Mouse (Mus musculus) CH12.LX (cell line): ENCODE results near the gene Cnot3.
A peak's percentile ranks its signal among the peaks of the same experiment; 100 is the strongest.

Experiments
- BHLHE40 ChIP-seq: IDR thresholded peaks from 2 replicates; pipeline ENCODE4 v1.6.1; 2011; ENCODE audit warnings: mild to moderate bottlenecking, low read depth, low read length, improper control_type of control experiment
- CTCF ChIP-seq, 2 experiments: IDR thresholded peaks in 1 of 2; conservative IDR thresholded peaks in 1 of 2; 2 replicates each; pipeline ENCODE4 v1.5.1; 2011 to 2012; ENCODE audit warnings: low read depth in 2 of 2, low read length in 2 of 2, improper control_type of control experiment in 1 of 2, inconsistent platforms in 1 of 2, mild to moderate bottlenecking in 1 of 2, moderate library complexity in 1 of 2
- GABPA ChIP-seq: IDR thresholded peaks from 2 replicates; pipeline ENCODE4 v1.6.1; 2012; ENCODE audit warnings: low read depth, low read length, improper control_type of control experiment, inconsistent platforms; ENCODE audit not compliant: insufficient replicate concordance
- KAT2A ChIP-seq: IDR thresholded peaks from 2 replicates; pipeline ENCODE4 v1.6.1; 2012; ENCODE audit warnings: low read length, improper control_type of control experiment, inconsistent platforms; ENCODE audit not compliant: insufficient replicate concordance
- MEF2A ChIP-seq: IDR thresholded peaks from 2 replicates; pipeline ENCODE4 v1.6.1; 2014; ENCODE audit warnings: low read depth, mild to moderate bottlenecking, inconsistent platforms, low read length, improper control_type of control experiment, borderline replicate concordance
- POLR2A ChIP-seq: IDR thresholded peaks from 2 replicates; pipeline ENCODE4 v1.6.1; 2011; ENCODE audit warnings: low read depth, mild to moderate bottlenecking, improper control_type of control experiment, low read length
- POLR2AphosphoS2 ChIP-seq: IDR thresholded peaks from 2 replicates; pipeline ENCODE4 v1.6.1; 2011; ENCODE audit warnings: low read depth, low read length, improper control_type of control experiment
- ZC3H11A ChIP-seq: IDR thresholded peaks from 2 replicates; pipeline ENCODE4 v1.6.1; 2012; ENCODE audit warnings: low read depth, mild to moderate bottlenecking, inconsistent platforms, low read length, improper control_type of control experiment
- ZMIZ1 ChIP-seq: IDR thresholded peaks from 2 replicates; pipeline ENCODE4 v1.6.1; 2012; ENCODE audit warnings: low read depth, mild to moderate bottlenecking, inconsistent platforms, low read length, improper control_type of control experiment

- peak; percentile 61 for TF ChIP-seq POLR2A
- peak; percentile 92 for TF ChIP-seq POLR2AphosphoS2
- no peak for TF ChIP-seq MEF2A
- TF ChIP-seq ZC3H11A: no peak
- TF ChIP-seq BHLHE40: 0 out of 2 replicates have a peak, but pooled peaks have one; percentile 15
- TF ChIP-seq ZMIZ1: peak; percentile 69
- no peak for TF ChIP-seq KAT2A
- TF ChIP-seq GABPA: no peak
- no peak for TF ChIP-seq CTCF (conservative IDR thresholded peaks at IDR 0.05 in 1 of 2, IDR thresholded peaks at IDR 0.05 in 1 of 2; ENCODE audit: low read depth in 2 of 2, low read length in 2 of 2)
Measured at GRCm38 (mm10) chr7:3709000-3709399, 63.9 kb downstream of the Cnot3 start.
